Mouse (Mus musculus) kidney, postnatal 0 days (tissue): Measurements from ENCODE around the gene Rex1bd. TPM values are rescaled to one million over a fixed set of nuclear protein-coding genes. Genes with fewer than 3 reads are reported as not detected.

Experiments
- ATAC-seq: fragments of 200-750 bp; cut with Nextera tagmentation; replicated peaks from 2 replicates; pipeline ENCODE4 v1.8.0; 2017; ENCODE audit warnings: low read depth, moderate number of reproducible peaks, moderate TSS enrichment, moderate library complexity; ENCODE audit not compliant: low FRiP score
- DNase-seq: peaks from one replicate; pipeline ENCODE4 v3.0.0-alpha.2; 2016; ENCODE audit warnings: low spot score
- H3K27ac ChIP-seq: fragments of 300-500 bp; sonication (generic); 2 replicates; pipeline ENCODE4 v1.5.1; 2014; ENCODE audit warnings: mild to moderate bottlenecking
- H3K27me3 ChIP-seq: fragments of 300-500 bp; sonication (generic); 2 replicates; pipeline ENCODE4 v1.6.1; 2014; ENCODE audit warnings: low read length, mixed read lengths; ENCODE audit not compliant: insufficient read depth
- H3K36me3 ChIP-seq: fragments of 300-500 bp; sonication (generic); 2 replicates; pipeline ENCODE4 v1.6.1; 2014; ENCODE audit warnings: low read length, mixed read lengths; ENCODE audit not compliant: insufficient read depth
- H3K4me1 ChIP-seq: fragments of 300-500 bp; sonication (generic); replicated peaks from 2 replicates; pipeline ENCODE4 v1.6.1; 2014; ENCODE audit warnings: antibody characterized with exemption, low read length, mixed read lengths; ENCODE audit not compliant: insufficient read depth
- H3K4me2 ChIP-seq: fragments of 300-500 bp; sonication (generic); 2 replicates; pipeline ENCODE4 v1.6.1; 2014; ENCODE audit warnings: mild to moderate bottlenecking, low read length, moderate library complexity, mixed read lengths
- H3K4me3 ChIP-seq: fragments of 300-500 bp; sonication (generic); replicated peaks from 2 replicates; pipeline ENCODE4 v1.5.1; 2014; ENCODE audit warnings: low read depth, low read length
- H3K9ac ChIP-seq: fragments of 300-500 bp; sonication (generic); 2 replicates; pipeline ENCODE4 v1.6.1; 2014; ENCODE audit warnings: low read depth, low read length
- H3K9me3 ChIP-seq: fragments of 300-500 bp; sonication (generic); replicated peaks from 2 replicates; pipeline ENCODE4 v1.6.1; 2016; ENCODE audit warnings: low read length, inconsistent platforms, mixed read lengths
- CTCF ChIP-seq: IDR thresholded peaks from 2 replicates; pipeline ENCODE4 v1.5.1; 2016; ENCODE audit warnings: antibody characterized with exemption, low read depth, mild to moderate bottlenecking, moderate library complexity
- WGBS: fragments of 180-500 bp; shearing (Covaris S2); extraction: QIAGEN DNeasy Blood & Tissue Kit; methylation state at CpG from one replicate; pipeline ENCODE4 v1.1.7; 2014; 5-methylcytosine and 5-hydroxymethylcytosine counted together
- polyA plus RNA-seq: library from polyadenylated mRNA; unstranded; fragments of >200 nt; fragmentation: Nextera tagmentation; extraction: Ambion mirVana; gene quantifications from 2 replicates; pipeline ENCODE4 v1.2.1, GENCODE M21; 2015

The Rex1bd gene
- polyA plus RNA-seq, 1 experiment from 2014 or later = 140 TPM

DNA sequence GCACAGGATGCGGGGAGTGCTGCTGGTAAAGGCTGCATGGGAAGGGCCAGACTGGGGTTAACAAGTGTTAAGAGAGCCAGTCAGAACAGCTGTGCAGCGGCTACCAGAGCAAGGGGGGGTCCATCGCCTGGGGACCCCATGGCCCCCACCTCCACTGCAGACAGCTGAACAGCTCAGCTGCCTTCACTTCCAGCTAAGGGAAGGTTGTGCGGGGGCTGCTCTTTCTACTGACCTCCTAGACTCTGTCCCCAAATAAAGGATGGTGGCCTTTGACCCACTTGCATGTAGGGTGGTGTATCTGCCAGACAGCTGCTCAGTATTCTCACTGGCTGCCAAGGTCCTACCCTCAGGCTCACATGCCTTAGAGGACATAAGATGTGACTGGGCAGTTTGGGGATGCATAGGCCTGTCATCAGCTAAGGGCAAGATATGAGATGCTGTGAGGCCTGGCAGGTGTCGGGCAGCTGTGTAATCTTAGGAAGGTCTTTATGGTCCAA lies 39.3 kb downstream of the Rex1bd start:
- Histone ChIP-seq H3K9ac (no peak overlapping the region), H3K4me1 (peaks cover 8% of the 10 kb centered on the region; the same call in 1 of the 2 replicates), H3K36me3 (0 out of 2 replicates have a peak, but pooled peaks cover 2% of the 10 kb centered on the region), H3K27me3 (no peaks in the 10 kb centered on the region), H3K27ac (no peak overlapping the region), H3K4me3 (no peak overlapping the region), H3K9me3 (no peaks in the 10 kb centered on the region), H3K4me2 (no peak overlapping the region)
- TF ChIP-seq CTCF = no peak
- 0 out of 2 replicates have a peak, but pooled peaks have one; percentile 9 for ATAC-seq
- DNase-seq = no peak
- 55% methylated on average over 5 of the region's 5 CpGs for WGBS

DNA sequence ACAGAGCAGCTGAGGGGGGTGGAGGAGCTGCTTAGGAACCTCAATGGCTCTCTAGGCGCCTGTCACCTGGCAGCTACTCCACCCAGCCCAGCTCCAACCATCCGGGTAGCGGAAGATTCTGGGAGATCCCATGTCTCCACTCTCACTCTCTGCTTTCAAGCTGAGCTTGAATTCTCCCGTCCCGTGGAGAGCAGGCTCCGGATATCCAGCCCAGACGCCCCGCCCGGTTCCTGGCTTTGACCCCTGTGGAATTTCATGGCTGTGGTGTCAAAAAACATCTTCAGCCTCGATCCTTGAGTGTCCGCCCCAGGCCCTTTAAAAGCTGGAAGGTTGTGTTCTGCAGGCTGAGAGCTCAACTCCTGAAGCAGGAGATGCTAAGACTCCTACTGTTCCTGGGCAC lies 39.8 kb downstream of the Rex1bd start:
- no peaks in the 10 kb centered on the region for H3K9me3 ChIP-seq
- H3K27ac ChIP-seq = no peak overlapping the region
- WGBS = 48% methylated on average over 11 of the region's 11 CpGs
- no peaks in the 10 kb centered on the region for H3K27me3 ChIP-seq
- no peak for TF ChIP-seq CTCF
- no peak overlapping the region for H3K9ac ChIP-seq
- 0 out of 2 replicates have a peak, but pooled peaks cover 2% of the 10 kb centered on the region for H3K36me3 ChIP-seq
- 0 out of 2 replicates have a peak overlapping the region, but pooled peaks have one; percentile 11 for H3K4me2 ChIP-seq
- H3K4me3 ChIP-seq = no peak overlapping the region
- no peak for DNase-seq
- peaks cover 8% of the 10 kb centered on the region; the same call in 1 of the 2 replicates for H3K4me1 ChIP-seq
- ATAC-seq = no peak

DNA sequence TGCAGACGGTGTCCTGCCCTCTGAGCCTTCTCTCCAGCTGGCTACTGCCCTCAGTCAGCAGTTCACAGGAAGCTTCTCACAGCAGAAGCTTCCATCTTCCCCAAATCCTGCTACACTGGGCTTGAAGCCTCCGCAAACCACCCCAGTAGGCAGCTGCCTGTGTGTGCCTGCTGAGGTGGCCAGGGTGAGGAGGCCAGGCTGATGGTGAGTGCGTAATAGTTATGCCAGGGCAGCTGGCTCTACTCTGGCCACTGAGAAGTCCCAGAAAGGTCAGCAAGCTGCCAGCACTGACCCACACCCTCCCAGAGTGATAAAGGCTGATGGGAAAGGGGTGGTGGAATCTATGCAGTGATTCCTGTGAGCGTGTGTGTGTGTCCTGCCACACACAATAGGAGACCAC lies 40.2 kb downstream of the Rex1bd start:
- DNase-seq = no peak
- no peaks in the 10 kb centered on the region for H3K27me3 ChIP-seq
- no peak overlapping the region for H3K4me2 ChIP-seq
- H3K27ac ChIP-seq = no peak overlapping the region
- H3K36me3 ChIP-seq = 0 out of 2 replicates have a peak, but pooled peaks cover 2% of the 10 kb centered on the region
- H3K9ac ChIP-seq = no peak overlapping the region
- WGBS = 84% methylated on average over 4 of the region's 4 CpGs
- ATAC-seq = no peak
- TF ChIP-seq CTCF = no peak
- no peaks in the 10 kb centered on the region for H3K9me3 ChIP-seq
- no peak overlapping the region for H3K4me3 ChIP-seq
- H3K4me1 ChIP-seq = peaks cover 8% of the 10 kb centered on the region; the same call in 1 of the 2 replicates

DNA sequence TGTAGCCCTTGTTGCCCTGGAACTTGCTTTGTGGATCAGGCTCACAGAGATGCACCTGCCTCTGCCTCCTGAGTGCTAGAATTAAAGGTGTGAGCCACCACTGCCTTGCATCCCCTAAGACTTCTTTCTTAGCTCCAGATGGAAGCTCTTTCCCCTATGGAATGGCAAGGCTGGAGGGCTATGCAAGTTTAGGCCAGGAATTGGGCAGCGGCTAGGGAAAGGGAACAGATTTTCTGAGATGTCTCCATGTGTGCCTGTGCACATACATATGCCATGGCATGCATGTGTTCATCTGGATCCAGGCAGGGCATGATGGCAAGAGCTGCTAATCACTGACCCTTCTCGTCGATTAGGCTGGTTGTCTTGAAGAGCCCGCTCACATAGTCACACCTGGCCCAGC lies 40.9 kb downstream of the Rex1bd start:
- Histone ChIP-seq H3K4me2 (no peak overlapping the region), H3K9me3 (no peaks in the 10 kb centered on the region), H3K27ac (no peak overlapping the region), H3K4me1 (peaks cover 8% of the 10 kb centered on the region; the same call in 1 of the 2 replicates), H3K9ac (no peak overlapping the region), H3K4me3 (no peak overlapping the region), H3K27me3 (no peaks in the 10 kb centered on the region), H3K36me3 (0 out of 2 replicates have a peak, but pooled peaks cover 2% of the 10 kb centered on the region)
- ATAC-seq (no peak), DNase-seq (no peak)
- 90% methylated on average over 4 of the region's 4 CpGs for WGBS
- no peak for TF ChIP-seq CTCF

DNA sequence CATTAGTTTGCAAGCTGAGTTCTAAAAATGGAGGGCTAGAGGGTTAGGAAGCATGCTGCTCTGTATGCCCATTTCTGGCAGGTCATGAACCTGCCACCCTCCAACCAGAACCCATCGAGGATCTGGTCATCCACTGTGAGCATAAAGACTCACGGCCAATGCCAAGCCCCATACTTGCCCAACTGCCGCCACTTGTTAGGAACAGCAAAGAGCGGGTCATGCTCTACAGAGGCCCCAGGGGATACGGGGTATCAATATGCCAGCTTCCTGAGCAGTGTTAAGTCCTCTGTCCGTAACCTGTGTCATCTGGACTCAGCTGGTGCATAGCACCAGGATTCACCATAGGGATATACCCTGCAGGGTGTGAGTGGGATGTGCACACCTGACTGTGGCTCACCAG lies 42.4 kb downstream of the Rex1bd start:
- no peak overlapping the region for H3K4me2 ChIP-seq
- DNase-seq = no peak
- 0 out of 2 replicates have a peak, but pooled peaks cover 2% of the 10 kb centered on the region for H3K36me3 ChIP-seq
- H3K27ac ChIP-seq = no peak overlapping the region
- TF ChIP-seq CTCF = no peak
- WGBS = 89% methylated on average over 6 of the region's 6 CpGs
- no peak for ATAC-seq
- no peak overlapping the region for H3K4me3 ChIP-seq
- H3K4me1 ChIP-seq = peaks cover 8% of the 10 kb centered on the region; the same call in 1 of the 2 replicates
- H3K9ac ChIP-seq = no peak overlapping the region
- no peaks in the 10 kb centered on the region for H3K9me3 ChIP-seq
- no peaks in the 10 kb centered on the region for H3K27me3 ChIP-seq

DNA sequence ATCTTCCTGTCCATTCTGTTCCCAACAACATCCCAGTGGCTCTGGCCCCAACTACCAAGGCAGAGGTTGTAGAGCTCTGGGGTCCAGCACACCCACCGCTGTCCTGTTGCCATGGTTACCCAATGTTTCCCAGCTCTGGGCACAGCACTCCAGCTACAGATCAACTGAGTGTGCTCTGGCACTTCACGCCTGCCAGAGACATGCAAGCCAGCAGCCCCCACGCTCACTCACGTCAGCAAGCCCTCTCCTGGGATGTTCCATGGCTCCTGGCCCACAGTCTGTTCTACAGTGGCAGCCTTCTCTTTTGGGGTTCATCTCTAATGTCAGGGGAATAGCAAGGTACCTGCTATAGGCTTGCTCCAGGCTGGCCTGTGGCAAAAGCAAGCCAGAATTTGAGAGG lies 43.2 kb downstream of the Rex1bd start:
- 0 out of 2 replicates have a peak, but pooled peaks cover 2% of the 10 kb centered on the region for H3K36me3 ChIP-seq
- ATAC-seq = no peak
- peaks cover 8% of the 10 kb centered on the region; the same call in 1 of the 2 replicates for H3K4me1 ChIP-seq
- H3K27me3 ChIP-seq = no peaks in the 10 kb centered on the region
- no peak overlapping the region for H3K4me3 ChIP-seq
- DNase-seq = no peak
- H3K4me2 ChIP-seq = no peak overlapping the region
- WGBS = 82% methylated on average over 4 of the region's 4 CpGs
- no peak for TF ChIP-seq CTCF
- H3K9me3 ChIP-seq = no peaks in the 10 kb centered on the region
- H3K27ac ChIP-seq = no peak overlapping the region
- no peak overlapping the region for H3K9ac ChIP-seq

DNA sequence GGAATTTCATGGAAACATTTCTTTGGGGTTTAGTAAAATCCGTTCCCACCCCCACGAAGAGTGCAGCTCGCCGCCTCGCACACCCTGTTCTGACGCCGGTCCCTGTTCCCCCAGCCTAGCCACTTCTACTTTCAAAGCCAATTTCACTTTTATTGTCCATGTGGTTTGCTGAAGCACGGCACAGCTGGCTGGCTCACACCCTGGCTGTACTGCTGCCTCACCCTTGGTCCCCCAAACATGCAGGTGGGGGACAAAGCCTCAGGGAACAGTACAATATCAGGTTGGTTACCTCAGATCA lies 44.1 kb downstream of the Rex1bd start:
- 73% methylated on average over 8 of the region's 8 CpGs for WGBS
- Histone ChIP-seq H3K36me3 (0 out of 2 replicates have a peak, but pooled peaks cover 2% of the 10 kb centered on the region), H3K4me1 (peaks cover 7% of the 10 kb centered on the region; the same call in 1 of the 2 replicates), H3K27me3 (no peaks in the 10 kb centered on the region), H3K9ac (no peak overlapping the region), H3K27ac (no peak overlapping the region), H3K9me3 (no peaks in the 10 kb centered on the region), H3K4me3 (no peak overlapping the region), H3K4me2 (no peak overlapping the region)
- DNase-seq = no peak
- TF ChIP-seq CTCF = no peak
- no peak for ATAC-seq
